Mouse (Mus musculus): ENCODE measurements around the gene Map7d3.

GRCm38 (mm10) chrX:56773329-56773728, 48.8 kb downstream of the Map7d3 start:
- TF ChIP-seq GATA1 (IDR thresholded peaks at IDR 0.05; ENCODE audit: low read length), result no peak
- TF ChIP-seq TAL1 (IDR thresholded peaks at IDR 0.05; ENCODE audit: low read length), result no peak

All from erythroblast, embryonic 14.5 days (primary cell).